Mouse (Mus musculus) skeletal muscle tissue, adult 2 months (tissue): ENCODE measurements at regions not wholly inside any gene's neighbourhood (a gene's known extent, or its start where the extent isn't known, plus 50 kb on each side); places are given as distances from the start of the nearest gene placed in this dataset.
A peak's percentile ranks its signal among the peaks of the same experiment; 100 is the strongest.
"Not testable (repeated sequence)": the region's sequence is repeated elsewhere in the genome, so short reads cannot be mapped to it uniquely, and the experiment has no call there.

Experiments
- DNase-seq: peaks from one replicate; pipeline ENCODE4 v3.0.0-alpha.2; 2012; ENCODE audit warnings: low read depth, low spot score

- DNase-seq: no peak
Observed at GRCm38 (mm10) chrX:157107747-157108146, 307.4 kb downstream of the Phex start.

GRCm38 (mm10) chrX:157080025-157080424 lies 335.1 kb downstream of the Phex start:
- no peak for DNase-seq

- peak; percentile 72 for DNase-seq
Observed at GRCm38 (mm10) chrX:157079606-157080005, 335.5 kb downstream of the Phex start.

GRCm38 (mm10) chrX:157078061-157078460 lies 337.1 kb downstream of the Phex start:
- DNase-seq: not testable (repeated sequence)

GRCm38 (mm10) chrX:157076193-157076592 lies 338.9 kb downstream of the Phex start:
- no peak for DNase-seq

GRCm38 (mm10) chrX:157051629-157052315 lies 363.3 kb downstream of the Phex start:
- DNase-seq: no peak

- DNase-seq: no peak
Observed at GRCm38 (mm10) chrX:157028913-157029312, 386.2 kb downstream of the Phex start.

GRCm38 (mm10) chrX:157024343-157024742 lies 390.8 kb downstream of the Phex start:
- DNase-seq: no peak

- peak; percentile 0 for DNase-seq
Observed at GRCm38 (mm10) chrX:157021851-157022250, 393.3 kb downstream of the Phex start.

- DNase-seq: no peak
Observed at GRCm38 (mm10) chrX:157020337-157020736, 394.8 kb downstream of the Phex start.

GRCm38 (mm10) chrX:156989986-156990518 lies 425.1 kb downstream of the Phex start:
- DNase-seq: no peak

GRCm38 (mm10) chrX:156947093-156947492 lies 468.0 kb downstream of the Phex start:
- DNase-seq: no peak

- DNase-seq: no peak
Observed at GRCm38 (mm10) chrX:156944223-156944622, 470.9 kb downstream of the Phex start.

GRCm38 (mm10) chrX:156913363-156913762 lies 501.7 kb downstream of the Phex start:
- peak; percentile 0 for DNase-seq
